Mouse (Mus musculus) brain, adult 2 months (tissue): ENCODE results near the gene Prr15l.
A peak's percentile ranks its signal among the peaks of the same experiment; 100 is the strongest.

ENCODE experiments used
- DNase-seq: peaks from one replicate; pipeline ENCODE4 v3.0.0; 2011; ENCODE audit warnings: low read depth, low spot score

The Prr15l gene

GRCm38 (mm10) chr11:96975511-96976378, 47.8 kb downstream of the Prr15l start:
- DNase-seq = peak; percentile 41

GRCm38 (mm10) chr11:96976379-96976687, 48.4 kb downstream of the Prr15l start:
- no peak for DNase-seq

- peak; percentile 92 for DNase-seq
Measured at GRCm38 (mm10) chr11:96976911-96977591, 49.1 kb downstream of the Prr15l start.

GRCm38 (mm10) chr11:96977606-96978400, 49.9 kb downstream of the Prr15l start:
- DNase-seq = peak; percentile 100

GRCm38 (mm10) chr11:96978401-96979246, 50.7 kb downstream of the Prr15l start:
- DNase-seq = no peak

GRCm38 (mm10) chr11:96979329-96979728, 51.4 kb downstream of the Prr15l start:
- no peak for DNase-seq

- DNase-seq = no peak
Measured at GRCm38 (mm10) chr11:96980021-96980420, 52.1 kb downstream of the Prr15l start.

- no peak for DNase-seq
Measured at GRCm38 (mm10) chr11:96981461-96981860, 53.6 kb downstream of the Prr15l start.

GRCm38 (mm10) chr11:96982355-96982754, 54.5 kb downstream of the Prr15l start:
- peak; percentile 91 for DNase-seq

- no peak for DNase-seq
Measured at GRCm38 (mm10) chr11:96982859-96983258, 55.0 kb downstream of the Prr15l start, which contains the start of gene Sp2. TSS of gene Sp2 (minus strand) at chr11:96982959.

- no peak for DNase-seq
Measured at GRCm38 (mm10) chr11:96984903-96985302, 57.0 kb downstream of the Prr15l start.

- no peak for DNase-seq
Measured at GRCm38 (mm10) chr11:96986463-96986862, 58.6 kb downstream of the Prr15l start.
